Mouse (Mus musculus): ENCODE measurements around the gene Mex3b. TPM values are rescaled to one million over a fixed set of nuclear protein-coding genes. Genes with fewer than 3 reads are reported as not detected.

The Mex3b gene
- polyA plus RNA-seq, 1 experiment from 2014 or later = 19.3 TPM

DNA sequence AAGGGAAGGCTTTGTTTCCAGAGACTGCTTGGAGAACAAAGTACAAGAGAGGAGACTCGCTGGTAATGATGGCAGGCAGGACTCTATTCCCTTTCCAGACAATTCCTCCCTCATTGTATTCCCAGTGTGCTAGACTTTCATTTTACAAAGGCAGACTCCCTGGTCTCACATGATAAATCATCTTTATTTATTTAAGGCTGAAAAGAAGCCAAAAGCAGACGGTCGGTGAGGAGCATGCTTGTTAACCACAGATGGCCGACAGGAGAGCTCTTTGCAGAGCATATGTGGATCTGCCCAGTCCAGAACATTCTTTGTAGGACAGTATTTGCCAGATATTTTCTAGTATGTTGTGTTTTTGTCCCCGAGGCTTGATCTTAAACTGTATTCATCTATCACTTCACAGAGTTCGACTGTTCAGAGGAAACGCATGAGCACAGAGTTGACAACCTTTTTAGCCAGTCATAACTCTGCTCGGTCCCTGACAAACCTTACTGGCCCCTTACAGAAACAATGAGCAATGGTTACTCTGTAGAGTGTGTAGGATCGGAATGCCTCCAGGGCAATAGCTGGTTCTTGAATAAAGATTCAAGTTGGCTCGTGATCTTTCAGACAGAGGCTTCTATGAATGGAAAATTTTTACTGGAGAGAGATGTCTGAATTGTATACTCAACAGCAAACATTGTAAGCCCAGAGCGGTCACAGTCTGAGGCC, 28.0 kb upstream of the Mex3b start:
- 0 out of 2 replicates have a peak overlapping the region, but pooled peaks have one; percentile 13 for H3K4me2 ChIP-seq (ENCODE audit: low read depth, low read length)
- DNase-seq (ENCODE audit: low spot score) = peak; percentile 84
- peaks cover 8% of the 10 kb centered on the region for H3K4me1 ChIP-seq (ENCODE audit: control insufficient read depth, insufficient read depth, low read length)
- H3K27me3 ChIP-seq (replicated peaks; ENCODE audit: control insufficient read depth, insufficient read depth, low read length) = no peaks in the 10 kb centered on the region
- WGBS = 41% methylated on average over 11 of the region's 11 CpGs
- no peaks in the 10 kb centered on the region for H3K9me3 ChIP-seq (ENCODE audit: control insufficient read depth, low read length)
- peak; percentile 80 for ATAC-seq (ENCODE audit: low read depth)
- no peaks in the 10 kb centered on the region for H3K36me3 ChIP-seq (ENCODE audit: control insufficient read depth, insufficient read depth, low read length)
- H3K27ac ChIP-seq (replicated peaks; ENCODE audit: low read depth, low read length) = peak overlapping the region; percentile 50
- no peak overlapping the region for H3K9ac ChIP-seq (ENCODE audit: low read depth, low read length)
- H3K4me3 ChIP-seq (ENCODE audit: low read depth, low read length) = no peak overlapping the region

DNA sequence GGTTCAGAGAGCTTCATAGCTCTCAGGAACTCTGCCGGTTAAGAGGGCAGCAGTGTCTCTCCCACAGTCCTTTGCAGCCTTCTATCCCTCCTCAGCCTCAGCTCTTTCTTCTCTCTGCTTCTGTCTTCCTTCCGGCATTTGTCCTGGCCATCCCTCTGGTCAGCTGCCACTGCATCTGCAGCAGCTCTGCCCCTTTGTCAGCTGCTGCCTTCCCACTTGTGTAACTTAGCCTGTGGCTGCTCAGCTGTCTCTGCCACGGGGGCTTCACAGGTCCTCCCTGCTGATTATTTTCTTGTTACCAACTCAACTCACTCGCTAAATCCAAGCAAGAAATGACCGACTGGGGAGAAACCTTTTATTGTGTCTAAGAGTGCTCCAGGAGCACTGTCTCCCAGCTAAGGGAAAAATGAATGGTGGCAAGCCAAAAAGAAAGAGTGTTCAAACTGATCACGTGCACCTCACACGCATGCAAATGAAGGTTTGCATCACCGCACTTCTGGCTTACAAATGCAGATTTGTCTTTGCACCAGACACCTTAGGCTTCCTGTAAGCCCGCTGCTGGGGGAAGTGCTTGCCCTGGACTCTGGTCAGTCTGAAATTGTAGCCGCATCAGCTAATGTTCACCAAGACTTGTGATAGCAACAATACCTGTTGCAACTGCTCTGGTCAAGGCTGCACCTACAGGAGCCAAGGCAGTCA, 24.8 kb upstream of the Mex3b start:
- Histone ChIP-seq H3K4me3 (ENCODE audit: low read depth, low read length) (no peak overlapping the region), H3K4me1 (ENCODE audit: control insufficient read depth, insufficient read depth, low read length) (peaks cover 8% of the 10 kb centered on the region), H3K9ac (ENCODE audit: low read depth, low read length) (no peak overlapping the region), H3K9me3 (ENCODE audit: control insufficient read depth, low read length) (no peaks in the 10 kb centered on the region), H3K27me3 (replicated peaks; ENCODE audit: control insufficient read depth, insufficient read depth, low read length) (no peaks in the 10 kb centered on the region), H3K27ac (replicated peaks; ENCODE audit: low read depth, low read length) (no peak overlapping the region), H3K4me2 (ENCODE audit: low read depth, low read length) (no peak overlapping the region), H3K36me3 (ENCODE audit: control insufficient read depth, insufficient read depth, low read length) (no peaks in the 10 kb centered on the region)
- ATAC-seq (ENCODE audit: low read depth) (no peak), DNase-seq (ENCODE audit: low spot score) (no peak)
- 49% methylated on average over 10 of the region's 10 CpGs for WGBS

DNA sequence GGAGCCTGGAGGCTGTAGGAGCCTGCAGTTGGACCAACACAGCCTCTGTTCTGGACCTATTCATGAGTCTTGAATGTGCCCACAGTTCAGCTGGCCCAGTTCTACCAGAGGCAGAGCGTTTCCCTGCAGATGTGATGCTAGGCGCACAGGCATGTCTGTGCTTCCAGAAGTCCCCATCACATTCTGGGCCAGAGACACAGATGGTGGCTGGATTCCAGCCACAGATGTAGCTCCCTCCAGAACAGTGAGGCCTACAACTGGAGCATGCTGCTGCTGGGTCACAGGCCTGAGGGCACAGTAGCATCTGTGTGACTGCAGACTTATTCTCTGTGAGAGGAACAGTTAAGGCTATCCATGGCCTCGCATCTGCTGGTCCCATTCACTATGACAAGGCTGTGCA, 16.4 kb upstream of the Mex3b start:
- Histone ChIP-seq H3K4me3 (ENCODE audit: low read depth, low read length) (no peak overlapping the region), H3K9ac (ENCODE audit: low read depth, low read length) (no peak overlapping the region), H3K27me3 (replicated peaks; ENCODE audit: control insufficient read depth, insufficient read depth, low read length) (no peaks in the 10 kb centered on the region), H3K27ac (replicated peaks; ENCODE audit: low read depth, low read length) (no peak overlapping the region), H3K9me3 (ENCODE audit: control insufficient read depth, low read length) (no peaks in the 10 kb centered on the region), H3K4me1 (ENCODE audit: control insufficient read depth, insufficient read depth, low read length) (0 out of 2 replicates have a peak, but pooled peaks cover 8% of the 10 kb centered on the region), H3K36me3 (ENCODE audit: control insufficient read depth, insufficient read depth, low read length) (no peaks in the 10 kb centered on the region), H3K4me2 (ENCODE audit: low read depth, low read length) (no peak overlapping the region)
- DNase-seq (ENCODE audit: low spot score) (no peak), ATAC-seq (ENCODE audit: low read depth) (no peak)
- 76% methylated on average over 3 of the region's 3 CpGs for WGBS

DNA sequence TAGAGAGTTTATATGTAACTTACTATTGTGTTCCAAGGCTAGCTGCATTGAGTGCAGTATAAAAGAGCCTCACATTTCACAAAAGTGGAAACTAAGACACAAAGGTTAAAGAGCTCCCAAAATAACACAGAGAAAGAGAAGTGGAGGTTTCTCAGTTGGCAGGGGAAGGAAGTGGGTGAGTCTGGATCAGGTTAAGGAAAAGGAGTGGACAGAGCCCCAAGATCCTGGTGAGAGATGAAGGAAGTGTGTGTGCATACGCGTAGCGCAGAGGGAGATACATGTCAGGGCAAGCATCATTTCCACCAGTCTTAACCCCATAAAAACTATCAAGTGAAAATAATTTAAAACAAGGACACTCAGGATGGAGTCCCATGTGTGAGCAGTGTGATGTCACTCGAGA, 15.5 kb upstream of the Mex3b start:
- Histone ChIP-seq H3K4me1 (ENCODE audit: control insufficient read depth, insufficient read depth, low read length) (0 out of 2 replicates have a peak, but pooled peaks cover 8% of the 10 kb centered on the region), H3K36me3 (ENCODE audit: control insufficient read depth, insufficient read depth, low read length) (no peaks in the 10 kb centered on the region), H3K27ac (replicated peaks; ENCODE audit: low read depth, low read length) (no peak overlapping the region), H3K27me3 (replicated peaks; ENCODE audit: control insufficient read depth, insufficient read depth, low read length) (no peaks in the 10 kb centered on the region), H3K9ac (ENCODE audit: low read depth, low read length) (no peak overlapping the region), H3K9me3 (ENCODE audit: control insufficient read depth, low read length) (no peaks in the 10 kb centered on the region), H3K4me3 (ENCODE audit: low read depth, low read length) (no peak overlapping the region), H3K4me2 (ENCODE audit: low read depth, low read length) (no peak overlapping the region)
- no peak for DNase-seq (ENCODE audit: low spot score)
- ATAC-seq (ENCODE audit: low read depth) = no peak
- 85% methylated on average over 4 of the region's 4 CpGs for WGBS

DNA sequence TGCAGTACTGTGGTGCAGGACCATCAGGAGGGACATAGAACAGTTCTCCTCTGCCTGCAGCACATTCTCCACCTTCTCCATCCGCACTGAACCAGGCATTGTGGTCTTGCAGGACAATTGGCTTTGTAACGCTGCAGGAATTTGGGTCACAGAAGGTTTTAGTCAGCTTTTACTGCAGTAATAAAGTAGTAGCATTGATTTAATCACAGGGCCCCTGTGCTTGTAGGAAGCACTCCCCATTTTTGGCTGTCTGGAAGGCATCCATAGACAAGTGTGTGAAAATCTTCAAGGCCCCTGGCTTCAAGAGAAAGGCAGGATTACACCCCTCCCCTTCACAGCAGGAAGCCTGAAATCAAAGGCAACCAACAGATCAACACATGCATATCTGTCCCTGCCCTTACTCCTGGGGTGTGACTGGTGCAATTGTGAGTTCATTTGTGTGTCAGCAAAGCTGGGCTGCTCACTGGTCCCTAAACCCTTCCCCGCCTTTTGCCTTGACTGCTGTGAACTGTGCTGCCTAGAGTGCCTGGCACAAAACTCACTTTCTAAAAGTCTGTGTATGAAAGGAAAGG, 12.9 kb upstream of the Mex3b start:
- peak; percentile 37 for DNase-seq (ENCODE audit: low spot score)
- Histone ChIP-seq H3K27ac (replicated peaks; ENCODE audit: low read depth, low read length) (0 out of 2 replicates have a peak overlapping the region, but pooled peaks have one; percentile 16), H3K4me2 (ENCODE audit: low read depth, low read length) (no peak overlapping the region), H3K4me1 (ENCODE audit: control insufficient read depth, insufficient read depth, low read length) (0 out of 2 replicates have a peak, but pooled peaks cover 8% of the 10 kb centered on the region), H3K27me3 (replicated peaks; ENCODE audit: control insufficient read depth, insufficient read depth, low read length) (no peaks in the 10 kb centered on the region), H3K9ac (ENCODE audit: low read depth, low read length) (no peak overlapping the region), H3K4me3 (ENCODE audit: low read depth, low read length) (no peak overlapping the region), H3K36me3 (ENCODE audit: control insufficient read depth, insufficient read depth, low read length) (no peaks in the 10 kb centered on the region), H3K9me3 (ENCODE audit: control insufficient read depth, low read length) (no peaks in the 10 kb centered on the region)
- 33% methylated on average over 3 of the region's 3 CpGs for WGBS
- no peak for ATAC-seq (ENCODE audit: low read depth)

DNA sequence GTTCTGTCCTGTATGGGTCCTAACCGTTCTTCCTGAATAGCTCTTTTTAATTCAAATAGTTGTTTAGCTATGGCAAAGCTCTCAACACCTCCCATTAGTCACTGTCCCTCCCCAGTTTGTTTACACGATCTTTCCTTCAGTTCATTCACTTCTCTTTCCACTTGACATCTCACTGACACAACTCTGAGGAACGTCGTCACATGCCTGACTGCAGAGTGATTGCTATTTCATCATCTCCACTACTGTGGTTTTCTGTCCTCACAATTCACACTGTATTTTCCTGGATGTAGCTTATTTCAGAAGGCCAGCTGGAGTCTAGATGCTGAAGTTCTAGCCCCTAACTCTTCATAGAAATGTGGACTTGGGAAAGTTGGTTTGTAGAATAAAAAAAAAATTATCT, 8.5 kb upstream of the Mex3b start:
- no peaks in the 10 kb centered on the region for H3K9me3 ChIP-seq (ENCODE audit: control insufficient read depth, low read length)
- H3K4me1 ChIP-seq (ENCODE audit: control insufficient read depth, insufficient read depth, low read length) = peaks cover 9% of the 10 kb centered on the region; the same call in 1 of the 2 replicates
- H3K27me3 ChIP-seq (replicated peaks; ENCODE audit: control insufficient read depth, insufficient read depth, low read length) = no peaks in the 10 kb centered on the region
- H3K27ac ChIP-seq (replicated peaks; ENCODE audit: low read depth, low read length) = no peak overlapping the region
- H3K9ac ChIP-seq (ENCODE audit: low read depth, low read length) = no peak overlapping the region
- DNase-seq (ENCODE audit: low spot score) (no peak), ATAC-seq (ENCODE audit: low read depth) (no peak)
- H3K36me3 ChIP-seq (ENCODE audit: control insufficient read depth, insufficient read depth, low read length) = no peaks in the 10 kb centered on the region
- WGBS = 55% methylated on average over 4 of the region's 4 CpGs
- H3K4me2 ChIP-seq (ENCODE audit: low read depth, low read length) = no peak overlapping the region
- H3K4me3 ChIP-seq (ENCODE audit: low read depth, low read length) = no peak overlapping the region

DNA sequence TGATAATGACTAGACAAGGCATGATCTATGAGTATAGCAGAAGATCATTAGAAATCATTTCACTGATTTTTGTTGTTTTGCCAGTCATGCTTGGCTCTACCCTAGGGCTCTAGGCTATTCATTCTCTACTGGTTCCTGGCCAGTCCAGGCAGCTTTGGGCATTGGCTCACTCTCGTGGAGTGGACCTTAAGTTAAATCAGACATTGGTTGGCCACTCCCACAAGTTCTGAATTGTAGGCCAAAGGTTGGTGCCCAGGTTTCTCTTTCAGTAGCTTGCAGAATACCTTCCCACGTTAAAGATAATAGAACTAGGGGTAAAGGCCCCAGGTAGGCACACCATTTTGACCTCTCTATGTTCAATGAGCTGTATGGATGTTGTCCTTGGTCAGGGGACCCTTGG, 6.5 kb upstream of the Mex3b start:
- Histone ChIP-seq H3K9ac (ENCODE audit: low read depth, low read length) (no peak overlapping the region), H3K27ac (replicated peaks; ENCODE audit: low read depth, low read length) (no peak overlapping the region), H3K36me3 (ENCODE audit: control insufficient read depth, insufficient read depth, low read length) (no peaks in the 10 kb centered on the region), H3K4me1 (ENCODE audit: control insufficient read depth, insufficient read depth, low read length) (peaks cover 10% of the 10 kb centered on the region), H3K9me3 (ENCODE audit: control insufficient read depth, low read length) (no peaks in the 10 kb centered on the region), H3K4me3 (ENCODE audit: low read depth, low read length) (no peak overlapping the region), H3K27me3 (replicated peaks; ENCODE audit: control insufficient read depth, insufficient read depth, low read length) (no peaks in the 10 kb centered on the region), H3K4me2 (ENCODE audit: low read depth, low read length) (no peak overlapping the region)
- no peak for DNase-seq (ENCODE audit: low spot score)
- WGBS = 77% methylated on average over 2 of the region's 2 CpGs
- no peak for ATAC-seq (ENCODE audit: low read depth)

DNA sequence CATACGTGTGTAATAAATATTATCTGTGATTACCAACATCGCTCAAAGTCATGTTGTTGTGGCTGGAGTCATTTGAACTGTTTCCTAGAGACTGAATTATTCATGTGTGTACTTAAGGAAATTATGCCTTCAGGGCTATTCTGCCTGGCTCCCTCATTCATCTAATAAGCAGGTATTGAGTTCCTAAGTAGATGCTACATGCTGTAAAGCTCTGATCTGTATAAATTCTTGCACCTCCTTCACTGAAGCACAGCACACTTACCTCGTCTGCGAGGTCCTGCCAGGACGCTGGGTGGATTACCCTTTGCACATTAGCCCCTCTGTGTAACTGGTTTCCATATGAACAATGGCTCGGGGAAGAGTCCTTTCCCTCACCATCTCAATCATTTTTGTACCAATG, 3.8 kb upstream of the Mex3b start:
- ATAC-seq (ENCODE audit: low read depth) = no peak
- Histone ChIP-seq H3K4me1 (ENCODE audit: control insufficient read depth, insufficient read depth, low read length) (peaks cover 10% of the 10 kb centered on the region), H3K9ac (ENCODE audit: low read depth, low read length) (no peak overlapping the region), H3K9me3 (ENCODE audit: control insufficient read depth, low read length) (no peaks in the 10 kb centered on the region), H3K4me3 (ENCODE audit: low read depth, low read length) (no peak overlapping the region), H3K36me3 (ENCODE audit: control insufficient read depth, insufficient read depth, low read length) (no peaks in the 10 kb centered on the region), H3K27me3 (replicated peaks; ENCODE audit: control insufficient read depth, insufficient read depth, low read length) (no peaks in the 10 kb centered on the region), H3K4me2 (ENCODE audit: low read depth, low read length) (no peak overlapping the region), H3K27ac (replicated peaks; ENCODE audit: low read depth, low read length) (peak overlapping the region; percentile 28)
- 31% methylated on average over 6 of the region's 6 CpGs for WGBS
- peak; percentile 53 for DNase-seq (ENCODE audit: low spot score)

Data from embryonic facial prominence, embryonic 14.5 days (tissue).